Mouse (Mus musculus): ENCODE measurements around the gene Lsamp. TPM values are rescaled to one million over a fixed set of nuclear protein-coding genes. Genes with fewer than 3 reads are reported as not detected.
"Not testable (repeated sequence)": the region's sequence is repeated elsewhere in the genome, so short reads cannot be mapped to it uniquely, and the experiment has no call there.

Lsamp gene
- polyA plus RNA-seq, 1 experiment from 2014 or later: 0.95 TPM

DNA sequence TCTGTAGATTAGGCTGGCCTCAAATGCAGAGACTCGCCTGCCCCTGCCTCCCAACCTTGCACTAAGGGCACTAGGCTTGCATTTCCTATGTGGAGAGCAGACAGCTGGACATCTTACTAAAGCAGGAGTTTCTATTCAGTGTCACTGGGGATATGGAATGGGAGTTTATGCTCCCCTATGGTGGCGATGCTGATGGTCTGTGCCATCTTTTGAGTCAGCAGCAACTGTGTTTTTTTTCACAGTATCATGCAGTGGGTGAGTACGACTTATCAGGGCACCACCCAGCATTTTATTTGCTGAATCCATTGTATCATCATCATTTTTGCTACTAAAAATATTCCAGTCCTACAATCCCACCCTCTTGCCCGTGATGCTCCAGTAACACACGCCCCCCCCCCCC, 1992.7 kb downstream of the Lsamp start:
- H3K4me2 ChIP-seq: no peak overlapping the region
- no peak overlapping the region for H3K27ac ChIP-seq (ENCODE audit: low read depth)
- H3K36me3 ChIP-seq (ENCODE audit: insufficient read depth): no peaks in the 10 kb centered on the region
- 64% methylated on average over 5 of the region's 5 CpGs for WGBS
- no peak for ATAC-seq (ENCODE audit: insufficient read depth)
- no peaks in the 10 kb centered on the region for H3K9me3 ChIP-seq (ENCODE audit: low read depth, low read length)
- no peak overlapping the region for H3K9ac ChIP-seq
- H3K4me3 ChIP-seq (ENCODE audit: low read depth, low read length): no peak overlapping the region
- no peak for DNase-seq
- H3K4me1 ChIP-seq (ENCODE audit: insufficient read depth): no peaks in the 10 kb centered on the region
- no peaks in the 10 kb centered on the region for H3K27me3 ChIP-seq (ENCODE audit: insufficient read depth, low read length)
- TF ChIP-seq CTCF (IDR thresholded peaks at IDR 0.05; ENCODE audit: low read depth): no peak

DNA sequence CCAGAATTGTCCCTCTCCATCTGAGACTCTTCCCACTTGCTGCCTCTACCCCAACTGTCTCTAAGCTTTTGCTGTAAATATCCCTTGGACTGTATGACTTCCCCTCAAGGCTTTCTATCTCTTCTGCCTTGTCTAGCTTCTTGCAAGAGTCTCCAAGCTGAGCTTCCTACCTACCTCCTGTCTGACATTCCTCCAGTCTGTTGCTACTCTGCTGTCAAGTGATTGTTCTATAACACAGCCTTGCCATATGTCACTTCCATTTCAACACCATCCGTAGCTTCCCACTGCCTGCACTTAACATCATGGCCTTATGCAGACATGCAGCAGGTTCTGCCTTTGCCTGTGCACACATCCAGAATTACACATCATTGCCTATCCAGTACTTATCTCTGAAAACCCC, 2012.8 kb downstream of the Lsamp start:
- 52% methylated on average over 1 of the region's 1 CpGs for WGBS
- H3K27ac ChIP-seq (ENCODE audit: low read depth): no peak overlapping the region
- no peaks in the 10 kb centered on the region for H3K27me3 ChIP-seq (ENCODE audit: insufficient read depth, low read length)
- H3K4me3 ChIP-seq (ENCODE audit: low read depth, low read length): no peak overlapping the region
- ATAC-seq (ENCODE audit: insufficient read depth) (no peak), DNase-seq (no peak)
- no peak overlapping the region for H3K9ac ChIP-seq
- TF ChIP-seq CTCF (IDR thresholded peaks at IDR 0.05; ENCODE audit: low read depth): no peak
- no peaks in the 10 kb centered on the region for H3K4me1 ChIP-seq (ENCODE audit: insufficient read depth)
- H3K9me3 ChIP-seq (ENCODE audit: low read depth, low read length): no peaks in the 10 kb centered on the region
- no peak overlapping the region for H3K4me2 ChIP-seq
- H3K36me3 ChIP-seq (ENCODE audit: insufficient read depth): no peaks in the 10 kb centered on the region

DNA sequence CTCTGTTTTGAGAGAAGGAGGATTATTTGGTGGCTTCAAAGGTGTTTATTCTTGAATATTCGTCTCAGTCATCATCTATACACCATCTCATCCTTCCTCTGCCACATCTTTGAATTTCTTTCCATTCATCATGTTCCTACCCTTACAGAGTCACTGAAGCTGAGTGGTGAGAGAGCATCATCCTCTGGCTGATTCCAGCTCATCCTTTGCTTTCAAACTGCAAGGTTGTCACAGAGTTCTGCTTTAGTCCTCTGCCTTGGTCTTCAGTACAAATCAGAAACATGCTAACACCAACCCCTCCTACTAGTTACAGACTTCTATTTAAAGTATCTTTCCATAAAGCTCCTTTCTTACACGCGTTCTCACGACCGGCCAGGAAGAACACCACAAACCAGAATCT, 2018.8 kb downstream of the Lsamp start:
- 90% methylated on average over 5 of the region's 5 CpGs for WGBS

DNA sequence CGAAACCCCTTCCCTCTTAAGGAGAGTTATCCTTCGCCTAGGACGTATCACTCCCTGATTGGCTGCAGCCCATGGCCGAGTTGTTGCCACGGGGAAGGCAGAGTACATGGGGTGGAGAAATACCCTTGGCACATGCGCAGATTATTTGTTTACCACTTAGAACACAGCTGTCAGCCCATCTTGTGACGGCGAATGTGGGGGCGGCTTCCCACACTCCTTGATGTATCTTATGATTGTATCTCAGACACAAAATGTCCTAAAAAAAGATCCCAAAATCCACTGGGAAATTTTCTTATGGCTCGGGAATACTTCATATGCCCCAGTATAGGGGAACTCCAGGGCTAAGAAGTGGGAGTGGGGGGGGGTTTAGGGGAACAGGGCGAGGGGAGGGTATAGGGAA, 2019.3 kb downstream of the Lsamp start:
- not testable (repeated sequence) for H3K36me3 ChIP-seq (ENCODE audit: insufficient read depth)

More for the DNA sequence above, 2018.8 kb downstream of the Lsamp start:
- no peak for TF ChIP-seq CTCF (IDR thresholded peaks at IDR 0.05; ENCODE audit: low read depth)
- ATAC-seq (ENCODE audit: insufficient read depth): no peak
- no peak overlapping the region for H3K9ac ChIP-seq
- H3K9me3 ChIP-seq (ENCODE audit: low read depth, low read length): no peaks in the 10 kb centered on the region
- no peaks in the 10 kb centered on the region for H3K4me1 ChIP-seq (ENCODE audit: insufficient read depth)
- no peak overlapping the region for H3K4me2 ChIP-seq
- H3K36me3 ChIP-seq (ENCODE audit: insufficient read depth): no peaks in the 10 kb centered on the region
- no peak for DNase-seq
- H3K4me3 ChIP-seq (ENCODE audit: low read depth, low read length): no peak overlapping the region
- H3K27me3 ChIP-seq (ENCODE audit: insufficient read depth, low read length): no peaks in the 10 kb centered on the region
- no peak overlapping the region for H3K27ac ChIP-seq (ENCODE audit: low read depth)

DNA sequence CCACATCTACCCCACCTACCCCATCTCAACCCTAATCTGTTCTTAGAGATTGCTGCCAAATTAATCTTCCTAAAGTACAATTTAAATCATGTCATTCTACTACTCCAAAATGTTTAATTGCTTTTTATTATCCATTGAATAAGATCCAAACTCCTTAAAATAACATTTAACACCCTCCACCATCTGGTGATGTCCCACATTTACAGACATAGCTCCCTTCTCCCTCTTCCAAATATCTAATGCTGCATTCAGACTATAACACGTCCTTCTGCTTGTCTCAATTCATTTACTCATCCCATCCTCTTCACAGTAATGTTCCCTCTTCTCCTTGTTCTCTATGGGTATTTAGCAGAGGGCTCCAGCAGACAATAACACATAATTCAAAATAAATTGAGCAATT, 2020.0 kb downstream of the Lsamp start:
- Histone ChIP-seq H3K4me2 (no peak overlapping the region), H3K27me3 (ENCODE audit: insufficient read depth, low read length) (no peaks in the 10 kb centered on the region), H3K9ac (no peak overlapping the region), H3K36me3 (ENCODE audit: insufficient read depth) (no peaks in the 10 kb centered on the region), H3K9me3 (ENCODE audit: low read depth, low read length) (no peaks in the 10 kb centered on the region), H3K27ac (ENCODE audit: low read depth) (no peak overlapping the region), H3K4me1 (ENCODE audit: insufficient read depth) (no peaks in the 10 kb centered on the region), H3K4me3 (ENCODE audit: low read depth, low read length) (no peak overlapping the region)
- WGBS: 62% methylated on average over 1 of the region's 1 CpGs
- no peak for DNase-seq
- TF ChIP-seq CTCF (IDR thresholded peaks at IDR 0.05; ENCODE audit: low read depth): no peak
- ATAC-seq (ENCODE audit: insufficient read depth): no peak

More for the DNA sequence above, 2019.3 kb downstream of the Lsamp start:
- H3K27ac ChIP-seq (ENCODE audit: low read depth); H3K4me1 ChIP-seq (ENCODE audit: insufficient read depth); ATAC-seq (ENCODE audit: insufficient read depth); H3K27me3 ChIP-seq (ENCODE audit: insufficient read depth, low read length); H3K4me2 ChIP-seq; H3K9ac ChIP-seq; H3K9me3 ChIP-seq (ENCODE audit: low read depth, low read length); H3K4me3 ChIP-seq (ENCODE audit: low read depth, low read length); DNase-seq: not testable (repeated sequence)
- WGBS: 86% methylated on average over 7 of the region's 11 CpGs

DNA sequence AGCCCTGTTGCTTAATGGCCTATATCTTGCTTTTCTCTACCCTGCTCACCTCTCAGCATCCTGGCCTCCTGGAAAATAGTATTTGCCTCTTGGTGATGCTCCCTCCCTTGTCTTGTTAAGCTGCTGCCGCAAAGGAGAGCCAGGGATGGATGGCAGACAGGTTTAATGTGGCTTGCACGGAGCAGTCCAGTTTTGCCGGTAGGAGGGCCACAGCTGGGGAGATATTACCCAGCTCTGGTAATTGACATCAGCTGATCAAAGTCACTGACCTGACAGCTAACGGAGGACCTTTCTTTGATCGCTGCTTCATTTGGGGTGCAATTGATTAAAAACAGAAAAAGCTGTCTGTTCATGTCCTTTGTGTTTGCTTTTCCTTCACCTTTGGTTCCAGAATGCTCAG, 2030.8 kb downstream of the Lsamp start:
- no peak for TF ChIP-seq CTCF (IDR thresholded peaks at IDR 0.05; ENCODE audit: low read depth)
- DNase-seq: no peak

DNA sequence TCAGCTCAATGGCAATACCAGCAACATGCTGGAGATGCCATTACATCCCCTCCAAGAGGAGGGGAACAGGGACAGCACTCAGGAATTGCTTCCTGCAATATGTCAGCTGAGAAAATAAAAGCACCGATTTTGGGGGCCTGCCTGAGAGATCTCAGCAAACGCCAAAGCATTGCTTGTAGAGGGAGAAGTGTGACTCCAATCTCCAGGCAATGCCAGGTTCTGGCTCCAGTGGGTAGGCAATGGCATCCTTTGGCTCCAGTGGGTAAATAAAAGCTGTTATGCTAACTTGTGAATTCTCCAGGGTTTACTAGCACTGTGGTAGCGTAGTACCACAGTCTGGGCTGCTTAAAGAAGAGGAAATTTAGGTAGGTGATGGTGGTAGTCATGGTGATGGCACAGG, 2031.3 kb downstream of the Lsamp start:
- Histone ChIP-seq H3K9me3 (ENCODE audit: low read depth, low read length) (no peaks in the 10 kb centered on the region), H3K4me2 (no peak overlapping the region), H3K36me3 (ENCODE audit: insufficient read depth) (no peaks in the 10 kb centered on the region), H3K4me3 (ENCODE audit: low read depth, low read length) (no peak overlapping the region), H3K9ac (no peak overlapping the region), H3K4me1 (ENCODE audit: insufficient read depth) (no peaks in the 10 kb centered on the region), H3K27ac (ENCODE audit: low read depth) (no peak overlapping the region), H3K27me3 (ENCODE audit: insufficient read depth, low read length) (no peaks in the 10 kb centered on the region)
- WGBS: 56% methylated on average over 3 of the region's 3 CpGs
- no peak for DNase-seq
- ATAC-seq (ENCODE audit: insufficient read depth): no peak
- no peak for TF ChIP-seq CTCF (IDR thresholded peaks at IDR 0.05; ENCODE audit: low read depth)

More for the DNA sequence above, 2030.8 kb downstream of the Lsamp start:
- no peak overlapping the region for H3K4me3 ChIP-seq (ENCODE audit: low read depth, low read length)
- H3K27me3 ChIP-seq (ENCODE audit: insufficient read depth, low read length): no peaks in the 10 kb centered on the region
- WGBS: 51% methylated on average over 5 of the region's 5 CpGs
- no peaks in the 10 kb centered on the region for H3K4me1 ChIP-seq (ENCODE audit: insufficient read depth)
- no peak for ATAC-seq (ENCODE audit: insufficient read depth)
- H3K4me2 ChIP-seq: no peak overlapping the region
- no peak overlapping the region for H3K27ac ChIP-seq (ENCODE audit: low read depth)
- no peaks in the 10 kb centered on the region for H3K9me3 ChIP-seq (ENCODE audit: low read depth, low read length)
- no peaks in the 10 kb centered on the region for H3K36me3 ChIP-seq (ENCODE audit: insufficient read depth)
- no peak overlapping the region for H3K9ac ChIP-seq

Data from lung, embryonic 14.5 days (tissue).